Mouse (Mus musculus): Measurements from ENCODE around the gene S100z. TPM values are rescaled to one million over a fixed set of nuclear protein-coding genes. Genes with fewer than 3 reads are reported as not detected.

Gene S100z
- total RNA-seq, 2 experiments from 2014 or later: 1.3 to 1.7 TPM

DNA sequence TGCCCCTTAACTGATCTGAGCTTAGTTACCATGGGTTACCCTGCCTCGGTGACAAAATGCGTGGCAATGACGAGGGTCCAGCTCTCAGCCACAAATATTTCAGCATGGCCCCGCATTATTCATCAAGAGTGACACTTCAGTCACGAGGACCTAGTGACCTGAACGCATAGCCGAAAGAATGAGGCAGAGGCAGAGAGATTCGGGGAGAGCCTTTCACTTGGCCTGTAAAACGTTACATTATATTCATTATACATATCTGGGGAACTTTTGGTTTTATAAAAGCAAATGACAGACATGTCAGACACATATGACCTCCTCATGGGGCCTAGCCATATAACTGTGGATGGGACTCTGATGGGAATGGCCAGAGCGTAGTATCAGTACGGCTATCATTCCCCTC lies 33.7 kb downstream of the S100z start, which contains the start of gene Crhbp:
Gene Crhbp (minus strand): TSS at position 101 of the 400 bp plus-strand sequence.
- no peak for DNase-seq

DNA sequence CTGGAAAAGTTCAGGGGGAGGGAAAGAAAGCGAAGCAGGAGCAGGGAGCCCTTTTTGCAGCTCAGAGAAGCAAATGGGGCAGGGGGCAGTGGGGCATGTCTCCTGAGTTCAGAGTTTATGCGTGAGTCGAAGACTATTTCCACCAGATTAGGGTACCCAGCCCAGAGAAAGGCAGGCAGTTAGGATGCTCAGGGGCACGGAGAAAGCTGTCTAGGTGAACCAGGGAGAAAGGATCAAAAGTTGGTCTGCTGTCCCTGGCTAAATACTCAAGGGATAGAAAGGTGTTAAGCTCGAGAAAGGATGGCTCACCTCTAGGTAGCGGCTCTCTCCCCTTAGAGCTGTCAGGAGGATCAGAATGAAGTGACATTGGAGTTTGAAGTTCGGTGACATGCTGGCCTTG lies 34.2 kb downstream of the S100z start:
- DNase-seq: no peak

GRCm38 (mm10) chr13:95443376-95444233 lies 34.9 kb downstream of the S100z start:
- DNase-seq: peak; percentile 14

DNA sequence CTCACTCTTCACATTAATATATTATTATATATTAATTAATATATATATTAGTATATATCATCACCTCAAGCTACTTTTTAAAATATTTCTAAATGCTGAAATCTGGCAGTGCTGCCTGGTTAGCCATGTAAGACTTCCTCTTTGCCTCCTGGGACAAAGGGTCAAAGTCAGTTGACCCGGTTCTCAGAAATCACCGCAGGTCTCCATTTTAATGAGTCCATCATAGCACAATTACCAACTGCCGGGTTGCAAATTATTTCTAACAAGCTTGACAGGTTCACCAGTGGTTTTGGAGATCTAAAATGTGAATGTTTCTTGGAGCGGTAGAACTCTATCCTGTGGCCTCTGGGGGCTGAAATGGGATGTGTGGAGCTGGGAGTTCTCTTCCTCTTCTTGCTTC lies 35.6 kb downstream of the S100z start:
- no peak for DNase-seq

DNA sequence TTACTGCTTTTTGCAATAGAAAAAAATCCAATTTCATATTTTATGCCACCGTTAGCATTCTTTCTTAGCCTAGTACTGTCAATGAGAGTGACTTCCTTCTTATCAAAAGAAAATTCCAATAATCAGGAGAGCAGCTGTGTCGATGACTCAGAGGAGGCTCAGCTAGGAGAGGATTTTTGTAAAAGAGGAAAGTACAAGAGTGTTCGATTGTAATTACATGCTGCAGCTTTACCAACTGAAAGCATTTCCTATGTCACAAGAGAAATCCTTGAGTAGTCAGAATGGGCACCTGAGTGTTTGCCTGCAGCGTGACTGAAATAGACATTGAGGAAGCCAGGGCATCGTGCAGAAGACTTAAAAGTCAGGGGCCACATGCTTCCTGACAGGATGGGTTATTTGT lies 39.0 kb downstream of the S100z start:
- no peak for DNase-seq

DNA sequence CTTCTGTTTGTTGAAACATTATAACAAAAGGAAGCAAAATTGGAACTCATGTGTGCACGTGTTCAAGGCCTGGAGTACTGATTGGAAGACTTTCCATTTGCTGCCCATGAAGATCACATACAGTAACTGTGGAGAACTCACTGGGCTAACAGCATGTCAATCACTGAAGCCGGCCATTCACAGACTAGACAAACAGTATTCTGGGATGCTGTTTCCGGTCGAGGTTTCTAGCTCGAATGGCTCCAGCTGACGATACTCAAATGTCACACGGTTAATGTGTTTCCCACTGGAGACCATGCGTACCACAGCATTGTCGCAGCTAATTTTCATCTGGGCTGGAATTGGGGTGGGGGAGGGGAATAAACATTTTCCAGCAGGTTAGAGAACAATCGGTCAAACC lies 46.8 kb downstream of the S100z start:
- no peak for DNase-seq

- DNase-seq: no peak
Measured at GRCm38 (mm10) chr13:95427499-95427898, 51.0 kb downstream of the S100z start.

Other genes with a start within 250 kb of the S100z start
- gene Pde8b, start 228.4 kb downstream of the S100z start, total RNA-seq (2021): 1 to 10 TPM; 4.8 to 6.1 TPM
- 10 to 100 TPM; 15.1 to 15.6 TPM for gene Zbed3, start 155.1 kb downstream of the S100z start, total RNA-seq (2021)
- 10 to 100 TPM; 17.2 to 18.0 TPM for gene Aggf1, start 103.4 kb downstream of the S100z start, total RNA-seq (2021)
- not detected for gene Crhbp, start 33.8 kb downstream of the S100z start, total RNA-seq (2021)
- under 1 TPM; 0.45 TPM for gene F2rl1, start 46.5 kb upstream of the S100z start, total RNA-seq (2021)
- gene F2r, start 139.8 kb upstream of the S100z start, total RNA-seq (2021): 10 to 100 TPM; 16.7 to 20.5 TPM
- under 1 TPM in 1 of 2 experiments, not detected in 1; 0.16 TPM for gene F2rl2, start 218.1 kb upstream of the S100z start, total RNA-seq (2021)